Comparison of ENCODE assay signal across 17 mouse cellular contexts in the genomic region with DNA sequence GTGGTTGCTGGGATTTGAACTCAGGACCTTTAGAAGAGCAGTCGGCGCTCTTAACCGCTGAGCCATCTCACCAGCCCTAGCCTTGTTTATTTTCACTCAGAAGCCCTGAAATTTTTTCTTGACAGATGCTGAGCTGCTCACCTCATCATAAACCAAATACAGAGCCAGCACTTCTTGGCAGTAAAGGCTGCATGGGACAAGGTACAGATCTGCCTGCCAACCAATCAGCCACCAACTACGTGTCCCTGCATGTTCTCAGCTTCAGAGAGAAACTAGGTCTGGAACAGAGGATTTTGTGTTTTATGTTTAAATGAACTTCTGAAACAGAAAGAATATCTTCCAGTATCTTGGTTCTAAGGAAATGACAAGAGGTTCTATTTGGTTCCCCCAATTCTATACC.
A peak's percentile ranks its signal among the peaks of the same experiment; 100 is the strongest.
DNase-seq lines count a peak whose midpoint lies in the region; ATAC-seq and TF ChIP-seq lines count a peak whose summit lies in the region.
"Had no signal": no experiment of that assay in that cellular context is flagged by ENCODE, and none has a peak within 500 bp of the region (broad histone marks: within the 10 kb centered on the region; RNA-seq: fewer than 3 reads in every experiment).

No protein-coding gene starts in this region.

- H3K27ac ChIP-seq in lung, embryonic 14.5 days (ENCODE audit: low read depth), result no peak overlapping the region
- H3K27ac ChIP-seq: liver, embryonic 13.5 days; neural tube, embryonic 15.5 days; stomach, embryonic 15.5 days had no signal

- H3K4me2 ChIP-seq in lung, embryonic 14.5 days, result no peak overlapping the region
- H3K4me2 ChIP-seq: heart, embryonic 12.5 days; liver, embryonic 13.5 days; neural tube, embryonic 15.5 days; stomach, embryonic 15.5 days had no signal

- TF ChIP-seq CTCF in lung, embryonic 14.5 days (IDR thresholded peaks at IDR 0.05; ENCODE audit: low read depth), result no peak

- H3K9ac ChIP-seq in lung, embryonic 14.5 days, result no peak overlapping the region
- H3K9ac ChIP-seq: heart, embryonic 12.5 days; liver, embryonic 13.5 days; neural tube, embryonic 15.5 days; stomach, embryonic 15.5 days had no signal

- H3K4me3 ChIP-seq in lung, embryonic 14.5 days (ENCODE audit: low read depth, low read length), result no peak overlapping the region
- H3K4me3 ChIP-seq: heart, embryonic 12.5 days; liver, embryonic 13.5 days; neural tube, embryonic 15.5 days; stomach, embryonic 15.5 days had no signal

- no peaks in the 10 kb centered on the region for H3K36me3 ChIP-seq in lung, embryonic 14.5 days (ENCODE audit: insufficient read depth)
- H3K36me3 ChIP-seq: heart, embryonic 12.5 days; liver, embryonic 13.5 days; neural tube, embryonic 15.5 days; stomach, embryonic 15.5 days had no signal

- 62% methylated on average over 4 of the region's 4 CpGs for WGBS in lung, embryonic 14.5 days

- H3K9me3 ChIP-seq in lung, embryonic 14.5 days (ENCODE audit: low read depth, low read length), result no peaks in the 10 kb centered on the region
- H3K9me3 ChIP-seq: liver, embryonic 13.5 days; neural tube, embryonic 15.5 days; stomach, embryonic 15.5 days had no signal

- peak; percentile 6 for DNase-seq in cerebellum, adult 11 months
- no peak for DNase-seq in cerebellum, postnatal 4 days (ENCODE audit: low spot score in 2 of 2)
- DNase-seq in lung, embryonic 14.5 days, result peak; percentile 17
- no peak for DNase-seq in lung, postnatal 14 days
- DNase-seq in right cerebral cortex, postnatal 36 days (ENCODE audit: low spot score in 2 of 2), result peak; percentile 13 to 14
- no peak for DNase-seq in ovary, adult 18-20 months (ENCODE audit: low spot score)
- no peak for DNase-seq in heart, postnatal 4 days
- DNase-seq: gastrocnemius, postnatal 25 days; kidney, postnatal 25 days; liver, embryonic 13.5 days; thymus, postnatal 25 days had no signal

- H3K27me3 ChIP-seq in lung, embryonic 14.5 days (ENCODE audit: insufficient read depth, low read length), result no peaks in the 10 kb centered on the region
- H3K27me3 ChIP-seq: heart, embryonic 12.5 days; liver, embryonic 13.5 days; neural tube, embryonic 15.5 days; stomach, embryonic 15.5 days had no signal

- no peaks in the 10 kb centered on the region for H3K4me1 ChIP-seq in lung, embryonic 14.5 days (ENCODE audit: insufficient read depth)
- H3K4me1 ChIP-seq: heart, embryonic 12.5 days; liver, embryonic 13.5 days; neural tube, embryonic 15.5 days; stomach, embryonic 15.5 days had no signal

- ATAC-seq in lung, embryonic 14.5 days (ENCODE audit: insufficient read depth), result no peak
- peak; percentile 95 for ATAC-seq in frontal cortex, adult (ENCODE audit: low TSS enrichment)
- ATAC-seq: forebrain, embryonic 16.5 days; intestine, embryonic 16.5 days had no signal

Comparison
In these comparisons a context has a peak if more than half of its experiments do, and no peak if none do; other contexts are left out.
1. DNase-seq: peak in cerebellum, adult 11 months (single experiment), lung, embryonic 14.5 days (single experiment) and right cerebral cortex, postnatal 36 days (2 of 2); none in cerebellum, postnatal 4 days (0 of 2), lung, postnatal 14 days (single experiment), ovary, adult 18-20 months (single experiment) and heart, postnatal 4 days (single experiment).